Comparison of ENCODE assay signal across 24 mouse cellular contexts in genomic region chr10:23530715-23531114, GRCm38 (mm10).
"Had no signal": no experiment of that assay in that cellular context is flagged by ENCODE, and none has a peak within 500 bp of the region (broad histone marks: within the 10 kb centered on the region; RNA-seq: fewer than 3 reads in every experiment).

No protein-coding gene starts in this region.

- H3K4me2 ChIP-seq: heart, embryonic 12.5 days; hindbrain, embryonic 12.5 days; hindbrain, embryonic 14.5 days; limb, embryonic 13.5 days; limb, embryonic 15.5 days; liver, embryonic 12.5 days had no signal

- H3K27me3 ChIP-seq: heart, embryonic 12.5 days; hindbrain, embryonic 12.5 days; limb, embryonic 15.5 days; liver, embryonic 12.5 days had no signal

- DNase-seq: gastrocnemius, adult 2 months; gastrocnemius, postnatal 10 days; gastrocnemius, postnatal 25 days; heart, adult 11 months; heart, postnatal 10 days; heart, postnatal 4 days; kidney, adult 11 months; kidney, adult 2 months; kidney, postnatal 14 days; kidney, postnatal 36 days; layer of hippocampus, adult 9-11 months; layer of hippocampus, postnatal 36 days; left cerebral cortex, postnatal 4 days had no signal

- ATAC-seq: hindbrain, postnatal 0 days; intestine, embryonic 16.5 days; liver, embryonic 12.5 days had no signal

- H3K9ac ChIP-seq: heart, embryonic 12.5 days; hindbrain, embryonic 12.5 days; hindbrain, embryonic 14.5 days; limb, embryonic 13.5 days; limb, embryonic 15.5 days; liver, embryonic 12.5 days; liver, embryonic 14.5 days had no signal

- H3K4me1 ChIP-seq: heart, embryonic 10.5 days; heart, embryonic 12.5 days; hindbrain, embryonic 10.5 days; hindbrain, embryonic 12.5 days; liver, embryonic 12.5 days had no signal

- H3K36me3 ChIP-seq: heart, embryonic 10.5 days; heart, embryonic 12.5 days; hindbrain, embryonic 10.5 days; hindbrain, embryonic 12.5 days; limb, embryonic 13.5 days; limb, embryonic 15.5 days; liver, embryonic 12.5 days had no signal

- H3K27ac ChIP-seq: gastrocnemius, adult 2 months; heart, embryonic 10.5 days; hindbrain, embryonic 10.5 days; hindbrain, embryonic 12.5 days; hindbrain, embryonic 14.5 days; hindbrain, postnatal 0 days; limb, embryonic 13.5 days; limb, embryonic 15.5 days; liver, embryonic 12.5 days; liver, embryonic 14.5 days had no signal

- H3K9me3 ChIP-seq: heart, embryonic 10.5 days; heart, embryonic 12.5 days; hindbrain, embryonic 10.5 days; hindbrain, embryonic 12.5 days; limb, embryonic 13.5 days; limb, embryonic 15.5 days; liver, embryonic 12.5 days had no signal

- H3K4me3 ChIP-seq: gastrocnemius, adult 2 months; heart, embryonic 10.5 days; heart, embryonic 12.5 days; hindbrain, embryonic 10.5 days; hindbrain, embryonic 12.5 days; limb, embryonic 13.5 days; limb, embryonic 15.5 days; liver, embryonic 12.5 days had no signal
